In genomic region chr11:6859898-6860858, GRCm38 (mm10) we compare ENCODE assay signal across 14 mouse cellular contexts. TPM values are rescaled to one million over a fixed set of nuclear protein-coding genes. Genes with fewer than 3 reads are reported as not detected.
DNase-seq lines count a peak whose midpoint lies in the region; ATAC-seq and TF ChIP-seq lines count a peak whose summit lies in the region.
"Had no signal": no experiment of that assay in that cellular context is flagged by ENCODE, and none has a peak within 500 bp of the region (broad histone marks: within the 10 kb centered on the region; RNA-seq: fewer than 3 reads in every experiment).

No protein-coding gene starts in this region.

- no peak overlapping the region for H3K27ac ChIP-seq in intestine, embryonic 14.5 days (ENCODE audit: low read depth)
- H3K27ac ChIP-seq in intestine, postnatal 0 days (ENCODE audit: low read depth, low read length), result no peak overlapping the region
- 0 out of 2 replicates have a peak overlapping the region, but pooled peaks have one; percentile 12 for H3K27ac ChIP-seq in forebrain, embryonic 16.5 days (ENCODE audit: low read length)
- H3K27ac ChIP-seq: heart, embryonic 15.5 days had no signal

- H3K4me1 ChIP-seq in intestine, embryonic 14.5 days (replicated peaks; ENCODE audit: control insufficient read depth, insufficient read depth, low read length), result no peaks in the 10 kb centered on the region; the same call in 1 of the 2 replicates
- no peaks in the 10 kb centered on the region for H3K4me1 ChIP-seq in intestine, postnatal 0 days (replicated peaks; ENCODE audit: control insufficient read depth, insufficient read depth, low read length)
- peaks cover 16% of the 10 kb centered on the region for H3K4me1 ChIP-seq in forebrain, embryonic 16.5 days (replicated peaks; ENCODE audit: control insufficient read depth, insufficient read depth, low read length)
- H3K4me1 ChIP-seq: heart, embryonic 15.5 days had no signal

- ATAC-seq in intestine, embryonic 14.5 days (replicated peaks; ENCODE audit: low FRiP score, low TSS enrichment, low read depth), result no peak
- no peak for ATAC-seq in intestine, postnatal 0 days
- ATAC-seq in forebrain, embryonic 16.5 days, result peak; percentile 91
- ATAC-seq in activated CD4-positive, CD25-positive, alpha-beta regulatory T cell, adult 4 months, result no peak
- ATAC-seq: Patski had no signal

- WGBS in intestine, embryonic 14.5 days, result 24% methylated on average over 11 of the region's 11 CpGs
- 46% methylated on average over 11 of the region's 11 CpGs for WGBS in intestine, postnatal 0 days
- 14% methylated on average over 11 of the region's 11 CpGs for WGBS in forebrain, embryonic 16.5 days

- no peaks in the 10 kb centered on the region for H3K9me3 ChIP-seq in intestine, embryonic 14.5 days (ENCODE audit: control insufficient read depth, low read length)
- H3K9me3 ChIP-seq in intestine, postnatal 0 days (ENCODE audit: control insufficient read depth), result no peaks in the 10 kb centered on the region
- H3K9me3 ChIP-seq in forebrain, embryonic 16.5 days (ENCODE audit: control insufficient read depth, low read length), result no peaks in the 10 kb centered on the region
- H3K9me3 ChIP-seq: heart, embryonic 15.5 days had no signal

- H3K4me2 ChIP-seq in intestine, embryonic 14.5 days (ENCODE audit: low read length), result no peak overlapping the region
- H3K4me2 ChIP-seq in intestine, postnatal 0 days (replicated peaks; ENCODE audit: low read depth), result no peak overlapping the region
- peak overlapping the region; percentile 19; the same call in 1 of the 2 replicates for H3K4me2 ChIP-seq in forebrain, embryonic 16.5 days (ENCODE audit: low read length)
- H3K4me2 ChIP-seq: heart, embryonic 15.5 days had no signal

- DNase-seq in intestine, embryonic 14.5 days (ENCODE audit: low spot score), result peak; percentile 46
- peak; percentile 20 for DNase-seq in mesoderm, embryonic 11.5 days (ENCODE audit: low read depth, low spot score)
- DNase-seq in retina, embryonic 14.5 days (ENCODE audit: low spot score), result peak; percentile 72
- no peak for DNase-seq in lung, postnatal 25 days (ENCODE audit: low spot score)
- DNase-seq in spleen, postnatal 36 days (ENCODE audit: low spot score in 2 of 2), result no peak
- DNase-seq: kidney, postnatal 10 days; lung, postnatal 4 days had no signal

- H3K4me3 ChIP-seq in intestine, embryonic 14.5 days (ENCODE audit: low read depth, low read length), result no peak overlapping the region
- no peak overlapping the region for H3K4me3 ChIP-seq in intestine, postnatal 0 days (ENCODE audit: low read depth, low read length)
- no peak overlapping the region for H3K4me3 ChIP-seq in forebrain, embryonic 16.5 days (replicated peaks; ENCODE audit: low read length)
- H3K4me3 ChIP-seq: heart, embryonic 15.5 days had no signal

- no peak overlapping the region for H3K9ac ChIP-seq in intestine, embryonic 14.5 days (ENCODE audit: low read length)
- no peak overlapping the region for H3K9ac ChIP-seq in intestine, postnatal 0 days (ENCODE audit: low read depth, low read length)
- no peak overlapping the region for H3K9ac ChIP-seq in forebrain, embryonic 16.5 days (replicated peaks; ENCODE audit: low read depth, low read length)
- H3K9ac ChIP-seq: heart, embryonic 15.5 days had no signal

- no peaks in the 10 kb centered on the region for H3K36me3 ChIP-seq in intestine, embryonic 14.5 days (ENCODE audit: control insufficient read depth, insufficient read depth, low read length)
- no peaks in the 10 kb centered on the region for H3K36me3 ChIP-seq in intestine, postnatal 0 days (ENCODE audit: control insufficient read depth, insufficient read depth)
- no peaks in the 10 kb centered on the region for H3K36me3 ChIP-seq in forebrain, embryonic 16.5 days (ENCODE audit: control insufficient read depth, insufficient read depth)
- H3K36me3 ChIP-seq: heart, embryonic 15.5 days had no signal

- no peak for TF ChIP-seq CTCF in intestine, postnatal 0 days (IDR thresholded peaks at IDR 0.05; ENCODE audit: low read depth)

- no peaks in the 10 kb centered on the region for H3K27me3 ChIP-seq in intestine, embryonic 14.5 days (replicated peaks; ENCODE audit: control insufficient read depth, insufficient read depth, low read length)
- no peaks in the 10 kb centered on the region for H3K27me3 ChIP-seq in intestine, postnatal 0 days (replicated peaks; ENCODE audit: control insufficient read depth, insufficient read depth, low read length)
- H3K27me3 ChIP-seq in forebrain, embryonic 16.5 days (replicated peaks; ENCODE audit: control insufficient read depth, insufficient read depth, low read length), result no peaks in the 10 kb centered on the region
- H3K27me3 ChIP-seq: heart, embryonic 15.5 days; Patski had no signal

RNA-seq across cellular contexts. Expression of gene Gm11983, which starts 22.7 kb away (rescaled TPM):
- polyA plus RNA-seq in intestine, embryonic 14.5 days (2014; fragmentation: Nextera tagmentation; extraction: Ambion mirVana), result not detected in 2 replicates
- polyA plus RNA-seq in intestine, postnatal 0 days (2015; fragmentation: Nextera tagmentation; extraction: Ambion mirVana), result not detected in 2 replicates
- not detected in 2 replicates for polyA plus RNA-seq in forebrain, embryonic 16.5 days (2015; fragmentation: Nextera tagmentation; extraction: Ambion mirVana)
- not detected for polyA plus RNA-seq in activated CD4-positive, CD25-positive, alpha-beta regulatory T cell, adult 4 months (2017; shearing (Covaris generic))
- polyA plus RNA-seq: C2C12; heart, embryonic 15.5 days; limb, embryonic 14.5 days; Patski had no signal

Comparison
In these comparisons a context has a peak if more than half of its experiments do, and no peak if none do; other contexts are left out.
1. DNase-seq: peak in intestine, embryonic 14.5 days (single experiment), mesoderm, embryonic 11.5 days (single experiment) and retina, embryonic 14.5 days (single experiment); none in lung, postnatal 25 days (single experiment) and spleen, postnatal 36 days (0 of 2).